Mouse (Mus musculus): Measurements from ENCODE around the gene Zdhhc14. TPM values are rescaled to one million over a fixed set of nuclear protein-coding genes. Genes with fewer than 3 reads are reported as not detected.
A peak's percentile ranks its signal among the peaks of the same experiment; 100 is the strongest.

Gene Zdhhc14
- polyA plus RNA-seq, 1 experiment from 2014 or later, result 8.4 TPM

- 68% methylated on average over 4 of the region's 4 CpGs for WGBS
- H3K27me3 ChIP-seq, result no peaks in the 10 kb centered on the region
- ATAC-seq (ENCODE audit: low read depth), result no peak
Measured at GRCm38 (mm10) chr17:5793593-5793992, 301.2 kb downstream of the Zdhhc14 start.

GRCm38 (mm10) chr17:5794276-5794675, 301.9 kb downstream of the Zdhhc14 start:
- Histone ChIP-seq H3K27me3 (no peaks in the 10 kb centered on the region), H3K27ac (replicated peaks) (no peak overlapping the region), H3K4me2 (no peak overlapping the region), H3K9me3 (no peaks in the 10 kb centered on the region), H3K9ac (no peak overlapping the region), H3K36me3 (no peaks in the 10 kb centered on the region), H3K4me3 (no peak overlapping the region), H3K4me1 (replicated peaks) (peaks cover 4% of the 10 kb centered on the region; the same call in 1 of the 2 replicates)
- 83% methylated on average over 5 of the region's 5 CpGs for WGBS
- ATAC-seq (ENCODE audit: low read depth), result no peak

More at GRCm38 (mm10) chr17:5793593-5793992, 301.2 kb downstream of the Zdhhc14 start:
- Histone ChIP-seq H3K4me2 (no peak overlapping the region), H3K4me1 (replicated peaks) (peaks cover 3% of the 10 kb centered on the region; the same call in 1 of the 2 replicates), H3K27ac (replicated peaks) (no peak overlapping the region), H3K36me3 (no peaks in the 10 kb centered on the region), H3K4me3 (no peak overlapping the region), H3K9me3 (no peaks in the 10 kb centered on the region), H3K9ac (no peak overlapping the region)

- H3K36me3 ChIP-seq, result no peaks in the 10 kb centered on the region
- no peak for ATAC-seq (ENCODE audit: low read depth)
- no peak overlapping the region for H3K4me3 ChIP-seq
- no peaks in the 10 kb centered on the region for H3K27me3 ChIP-seq
- 70% methylated on average over 5 of the region's 5 CpGs for WGBS
- H3K4me1 ChIP-seq (replicated peaks), result peaks cover 4% of the 10 kb centered on the region; the same call in 1 of the 2 replicates
- H3K9me3 ChIP-seq, result no peaks in the 10 kb centered on the region
- H3K4me2 ChIP-seq, result no peak overlapping the region
- no peak overlapping the region for H3K9ac ChIP-seq
- H3K27ac ChIP-seq (replicated peaks), result no peak overlapping the region
Measured at GRCm38 (mm10) chr17:5795369-5795768, 303.0 kb downstream of the Zdhhc14 start.

DNA sequence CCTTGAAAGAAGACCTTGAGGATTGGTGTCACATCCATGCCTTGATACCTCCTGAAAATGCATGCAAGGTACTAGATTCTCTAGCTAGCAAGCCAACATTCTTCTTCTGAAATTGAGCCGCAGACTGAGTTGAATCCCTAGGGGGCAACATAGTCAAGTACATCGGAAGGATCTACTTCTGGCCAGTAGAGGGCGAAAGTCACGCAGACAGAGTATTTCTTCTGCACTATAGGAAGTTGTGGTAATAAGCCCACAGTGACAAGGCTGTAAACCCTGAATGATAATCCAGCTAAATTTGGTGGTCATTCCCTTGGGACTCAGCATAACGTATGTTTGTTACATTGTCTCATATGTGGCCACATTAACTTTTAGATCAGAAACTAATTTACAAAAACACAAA, 303.5 kb downstream of the Zdhhc14 start:
- no peaks in the 10 kb centered on the region for H3K9me3 ChIP-seq
- H3K27ac ChIP-seq (replicated peaks), result no peak overlapping the region
- H3K4me3 ChIP-seq, result no peak overlapping the region
- WGBS, result under 1% methylated on average over 5 of the region's 5 CpGs
- peaks cover 4% of the 10 kb centered on the region; the same call in 1 of the 2 replicates for H3K4me1 ChIP-seq (replicated peaks)
- H3K36me3 ChIP-seq, result no peaks in the 10 kb centered on the region
- H3K4me2 ChIP-seq, result no peak overlapping the region
- ATAC-seq (ENCODE audit: low read depth), result peak; percentile 53; the same call in 1 of the 2 replicates
- no peak overlapping the region for H3K9ac ChIP-seq
- no peaks in the 10 kb centered on the region for H3K27me3 ChIP-seq

- H3K9me3 ChIP-seq, result no peaks in the 10 kb centered on the region
- no peak for ATAC-seq (ENCODE audit: low read depth)
- H3K4me3 ChIP-seq, result no peak overlapping the region
- no peaks in the 10 kb centered on the region for H3K27me3 ChIP-seq
- peaks cover 4% of the 10 kb centered on the region; the same call in 1 of the 2 replicates for H3K4me1 ChIP-seq (replicated peaks)
- no peak overlapping the region for H3K27ac ChIP-seq (replicated peaks)
- no peaks in the 10 kb centered on the region for H3K36me3 ChIP-seq
- no peak overlapping the region for H3K4me2 ChIP-seq
- 71% methylated on average over 5 of the region's 5 CpGs for WGBS
- no peak overlapping the region for H3K9ac ChIP-seq
Measured at GRCm38 (mm10) chr17:5797124-5797760, 304.9 kb downstream of the Zdhhc14 start.

DNA sequence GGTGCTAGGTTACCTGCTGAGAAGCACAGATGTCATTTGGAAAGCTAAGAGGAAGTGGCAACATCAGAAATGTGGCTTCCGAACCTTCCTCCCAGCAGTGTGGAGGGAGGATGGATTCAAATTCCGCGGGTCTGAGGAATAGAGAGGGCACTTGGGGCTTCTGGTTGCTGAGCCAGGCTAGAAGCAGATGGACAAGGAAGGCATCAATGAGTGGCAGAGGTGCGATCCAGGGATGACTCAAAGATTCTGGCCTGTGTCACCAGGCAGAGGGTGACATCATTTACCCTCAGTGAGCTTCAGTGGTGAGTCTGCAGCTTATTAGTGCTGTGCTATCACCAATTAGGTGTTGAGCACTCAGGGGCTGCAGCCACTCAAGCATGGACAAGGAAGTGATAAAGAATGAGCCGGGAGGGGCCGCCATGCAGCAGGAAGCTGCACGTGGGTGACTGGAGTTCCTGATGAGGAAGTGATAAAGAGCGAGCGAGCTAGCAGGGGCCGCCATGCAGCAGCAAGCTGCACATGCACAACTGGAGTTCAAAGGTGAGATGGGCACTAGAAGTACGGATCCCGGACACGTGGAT, 306.0 kb downstream of the Zdhhc14 start:
- Histone ChIP-seq H3K9ac (no peak overlapping the region), H3K27me3 (no peaks in the 10 kb centered on the region), H3K9me3 (no peaks in the 10 kb centered on the region), H3K4me3 (no peak overlapping the region), H3K36me3 (no peaks in the 10 kb centered on the region), H3K4me1 (replicated peaks) (peaks cover 4% of the 10 kb centered on the region; the same call in 1 of the 2 replicates), H3K27ac (replicated peaks) (no peak overlapping the region), H3K4me2 (no peak overlapping the region)
- ATAC-seq (ENCODE audit: low read depth), result no peak
- 78% methylated on average over 13 of the region's 13 CpGs for WGBS

DNA sequence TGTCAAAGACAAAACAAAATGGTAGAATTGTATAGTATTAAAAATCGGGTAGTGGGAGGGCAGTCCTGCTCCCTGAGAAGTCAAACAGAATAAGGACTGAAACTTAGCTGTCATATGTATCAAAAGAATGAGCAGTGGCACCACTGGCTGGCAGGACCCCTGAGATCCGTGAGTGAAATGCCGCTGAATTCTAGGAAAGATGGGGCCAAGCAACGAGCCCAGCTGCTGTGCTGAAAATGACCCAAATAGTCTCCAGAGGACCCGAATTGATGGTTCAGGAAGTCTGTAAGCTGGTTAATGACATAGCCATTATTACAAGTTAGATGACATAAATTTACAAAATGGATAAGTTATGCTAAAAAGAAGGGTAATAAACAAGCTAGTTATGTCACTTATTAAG, 306.5 kb downstream of the Zdhhc14 start:
- Histone ChIP-seq H3K4me3 (no peak overlapping the region), H3K4me1 (replicated peaks) (peaks cover 4% of the 10 kb centered on the region; the same call in 1 of the 2 replicates)
- ATAC-seq (ENCODE audit: low read depth), result no peak

DNA sequence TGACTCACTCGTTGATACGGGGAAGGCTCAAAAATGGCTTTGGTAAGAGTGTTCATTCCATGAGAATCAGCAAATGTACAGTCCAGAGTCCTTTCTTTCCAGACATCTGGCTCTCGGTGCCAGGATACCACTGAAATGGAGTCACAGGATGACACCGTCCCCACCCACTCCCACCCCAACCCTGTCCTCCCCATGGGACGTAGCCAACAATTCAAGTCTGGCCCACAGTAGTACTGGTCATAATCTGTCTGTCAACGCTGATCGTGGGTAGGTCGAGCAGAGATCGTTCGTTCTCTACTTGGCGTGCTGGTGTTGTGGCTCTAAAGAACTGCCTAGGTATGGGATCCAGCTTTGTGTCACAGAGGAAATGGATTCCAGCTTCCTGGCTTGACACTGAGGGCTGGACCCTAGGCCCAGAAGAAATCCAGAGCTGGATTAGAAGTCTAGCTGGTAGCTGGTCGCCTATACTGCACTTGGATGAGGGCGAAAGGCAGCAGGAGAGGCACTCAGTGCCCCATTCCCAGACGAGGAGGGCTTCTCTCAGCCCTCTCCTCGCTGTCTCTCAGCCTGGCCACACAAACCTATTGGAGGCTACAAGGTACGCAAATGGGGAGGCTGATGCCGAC, 307.2 kb downstream of the Zdhhc14 start:
- Histone ChIP-seq H3K4me2 (no peak overlapping the region), H3K9ac (no peak overlapping the region), H3K4me1 (replicated peaks) (peaks cover 4% of the 10 kb centered on the region; the same call in 1 of the 2 replicates), H3K27me3 (no peaks in the 10 kb centered on the region), H3K9me3 (no peaks in the 10 kb centered on the region), H3K27ac (replicated peaks) (no peak overlapping the region), H3K36me3 (no peaks in the 10 kb centered on the region), H3K4me3 (no peak overlapping the region)
- WGBS, result 85% methylated on average over 17 of the region's 17 CpGs
- ATAC-seq (ENCODE audit: low read depth), result no peak

More for the DNA sequence above, 306.5 kb downstream of the Zdhhc14 start:
- Histone ChIP-seq H3K27me3 (no peaks in the 10 kb centered on the region), H3K36me3 (no peaks in the 10 kb centered on the region), H3K9me3 (no peaks in the 10 kb centered on the region), H3K4me2 (no peak overlapping the region), H3K9ac (no peak overlapping the region), H3K27ac (replicated peaks) (no peak overlapping the region)
- 63% methylated on average over 5 of the region's 5 CpGs for WGBS

- 86% methylated on average over 2 of the region's 2 CpGs for WGBS
- Histone ChIP-seq H3K9ac (no peak overlapping the region), H3K4me1 (replicated peaks) (peaks cover 4% of the 10 kb centered on the region; the same call in 1 of the 2 replicates), H3K9me3 (no peaks in the 10 kb centered on the region), H3K4me2 (no peak overlapping the region), H3K36me3 (no peaks in the 10 kb centered on the region), H3K27ac (replicated peaks) (no peak overlapping the region), H3K4me3 (no peak overlapping the region), H3K27me3 (no peaks in the 10 kb centered on the region)
- ATAC-seq (ENCODE audit: low read depth), result no peak
Measured at GRCm38 (mm10) chr17:5800254-5800653, 307.9 kb downstream of the Zdhhc14 start.

DNA sequence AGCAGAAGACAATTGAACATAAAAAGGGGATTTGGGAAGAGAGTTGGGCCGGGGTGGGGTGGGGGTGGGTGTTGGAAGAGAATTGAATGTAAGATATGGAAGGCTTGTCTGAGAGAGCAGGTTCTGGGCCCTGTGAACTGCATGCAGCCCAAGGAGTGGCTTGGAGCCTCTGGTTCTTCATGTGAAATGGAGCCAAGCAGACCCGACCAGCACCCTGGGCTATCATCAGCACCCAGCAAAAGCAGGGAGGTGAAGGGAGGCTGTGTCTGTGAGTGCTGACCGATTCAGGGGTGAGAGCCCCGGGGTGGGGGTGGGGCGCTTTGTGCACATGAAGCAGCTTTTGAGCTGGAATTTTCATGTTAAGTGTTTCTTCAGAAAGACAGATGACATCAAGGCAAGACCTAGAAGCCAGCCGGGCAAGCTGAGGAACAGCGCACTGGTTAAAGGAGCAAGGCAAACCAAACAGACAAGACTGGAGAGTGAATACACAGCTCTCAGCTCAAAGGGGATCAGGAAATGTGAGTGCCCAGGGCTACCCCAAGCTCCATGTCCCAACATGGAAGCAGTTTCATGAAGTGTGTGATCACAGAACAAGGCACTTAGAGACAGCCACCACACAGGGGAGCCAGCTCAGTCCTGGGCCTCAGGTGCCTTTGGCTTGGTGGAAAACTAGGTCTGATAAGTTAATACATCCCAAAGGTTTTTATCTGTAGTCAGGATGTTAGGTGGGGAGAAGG, 308.6 kb downstream of the Zdhhc14 start:
- Histone ChIP-seq H3K27ac (replicated peaks) (no peak overlapping the region), H3K9me3 (no peaks in the 10 kb centered on the region), H3K4me2 (no peak overlapping the region), H3K27me3 (no peaks in the 10 kb centered on the region), H3K4me1 (replicated peaks) (peaks cover 4% of the 10 kb centered on the region; the same call in 1 of the 2 replicates), H3K4me3 (no peak overlapping the region), H3K9ac (no peak overlapping the region), H3K36me3 (no peaks in the 10 kb centered on the region)
- no peak for ATAC-seq (ENCODE audit: low read depth)
- 85% methylated on average over 7 of the region's 7 CpGs for WGBS

- 82% methylated on average over 17 of the region's 17 CpGs for WGBS
- Histone ChIP-seq H3K4me1 (replicated peaks) (peaks cover 4% of the 10 kb centered on the region; the same call in 1 of the 2 replicates), H3K27me3 (no peaks in the 10 kb centered on the region), H3K36me3 (no peaks in the 10 kb centered on the region), H3K4me2 (no peak overlapping the region), H3K27ac (replicated peaks) (no peak overlapping the region), H3K9ac (no peak overlapping the region), H3K4me3 (no peak overlapping the region), H3K9me3 (no peaks in the 10 kb centered on the region)
- no peak for ATAC-seq (ENCODE audit: low read depth)
Measured at GRCm38 (mm10) chr17:5801761-5802655, 309.7 kb downstream of the Zdhhc14 start.
